Mouse (Mus musculus): ENCODE data around the gene Plg.

The Plg gene

GRCm38 (mm10) chr17:12385049-12385794 lies 6.8 kb downstream of the Plg start:
- no peak for DNase-seq (ENCODE audit: low read depth, low spot score)

GRCm38 (mm10) chr17:12387781-12388180 lies 9.4 kb downstream of the Plg start:
- no peak for DNase-seq (ENCODE audit: low read depth, low spot score)

GRCm38 (mm10) chr17:12388239-12388638 lies 9.8 kb downstream of the Plg start:
- no peak for DNase-seq (ENCODE audit: low read depth, low spot score)

- DNase-seq (ENCODE audit: low read depth, low spot score): no peak
Measured at GRCm38 (mm10) chr17:12396163-12396677, 17.8 kb downstream of the Plg start.

GRCm38 (mm10) chr17:12403420-12403819 lies 25.0 kb downstream of the Plg start:
- DNase-seq (ENCODE audit: low read depth, low spot score): peak; percentile 8

GRCm38 (mm10) chr17:12409346-12409944 lies 31.0 kb downstream of the Plg start:
- DNase-seq (ENCODE audit: low read depth, low spot score): peak; percentile 18

GRCm38 (mm10) chr17:12412181-12412890 lies 33.9 kb downstream of the Plg start:
- peak; percentile 9 for DNase-seq (ENCODE audit: low read depth, low spot score)

- no peak for DNase-seq (ENCODE audit: low read depth, low spot score)
Measured at GRCm38 (mm10) chr17:12412891-12413237, 34.5 kb downstream of the Plg start.

- DNase-seq (ENCODE audit: low read depth, low spot score): no peak
Measured at GRCm38 (mm10) chr17:12415031-12415735, 36.8 kb downstream of the Plg start.

GRCm38 (mm10) chr17:12415741-12416140 lies 37.3 kb downstream of the Plg start:
- no peak for DNase-seq (ENCODE audit: low read depth, low spot score)

GRCm38 (mm10) chr17:12416250-12416895 lies 38.0 kb downstream of the Plg start:
- peak; percentile 81 for DNase-seq (ENCODE audit: low read depth, low spot score)

- peak; percentile 39 for DNase-seq (ENCODE audit: low read depth, low spot score)
Measured at GRCm38 (mm10) chr17:12419491-12420079, 41.2 kb downstream of the Plg start.

GRCm38 (mm10) chr17:12420886-12421574 lies 42.6 kb downstream of the Plg start:
- peak; percentile 27 for DNase-seq (ENCODE audit: low read depth, low spot score)

- no peak for DNase-seq (ENCODE audit: low read depth, low spot score)
Measured at GRCm38 (mm10) chr17:12422143-12422542, 43.7 kb downstream of the Plg start.

- no peak for DNase-seq (ENCODE audit: low read depth, low spot score)
Measured at GRCm38 (mm10) chr17:12427156-12427555, 48.7 kb downstream of the Plg start.

- peak; percentile 21 for DNase-seq (ENCODE audit: low read depth, low spot score)
Measured at GRCm38 (mm10) chr17:12428369-12428768, 50.0 kb downstream of the Plg start.

- DNase-seq (ENCODE audit: low read depth, low spot score): peak; percentile 83
Measured at GRCm38 (mm10) chr17:12431707-12432106, 53.3 kb downstream of the Plg start.

GRCm38 (mm10) chr17:12437771-12438170 lies 59.4 kb downstream of the Plg start:
- peak; percentile 36 for DNase-seq (ENCODE audit: low read depth, low spot score)

- no peak for DNase-seq (ENCODE audit: low read depth, low spot score)
Measured at GRCm38 (mm10) chr17:12444561-12444960, 66.2 kb downstream of the Plg start.

- peak; percentile 58 for DNase-seq (ENCODE audit: low read depth, low spot score)
Measured at GRCm38 (mm10) chr17:12451234-12451633, 72.8 kb downstream of the Plg start.
